Mouse (Mus musculus): ENCODE measurements around the gene Aoah. TPM values are rescaled to one million over a fixed set of nuclear protein-coding genes. Genes with fewer than 3 reads are reported as not detected.

Aoah gene
- polyA plus RNA-seq, 2 experiments, result 1.3 to 1.6 TPM

GRCm38 (mm10) chr13:21035011-21035410, 241.1 kb downstream of the Aoah start:
- H3K4me3 ChIP-seq (ENCODE audit: insufficient read depth in 1 of 2, low read depth in 2 of 2, low read length in 2 of 2), result no peak overlapping the region
- no peak for DNase-seq (ENCODE audit: low read depth in 3 of 3, low spot score in 3 of 3)
- H3K27me3 ChIP-seq (ENCODE audit: control insufficient read depth, insufficient read depth, low read length), result no peaks in the 10 kb centered on the region
- H3K27ac ChIP-seq, result no peak overlapping the region
- TF ChIP-seq CTCF (IDR thresholded peaks at IDR 0.05; ENCODE audit: low read depth) (no peak), EP300 (IDR thresholded peaks at IDR 0.05; ENCODE audit: low read depth) (no peak)
- H3K4me2 ChIP-seq (ENCODE audit: low read depth), result no peak overlapping the region
- ATAC-seq (ENCODE audit: insufficient read depth), result no peak
- H3K9me3 ChIP-seq (ENCODE audit: control insufficient read depth, low read length), result no peaks in the 10 kb centered on the region
- no peaks in the 10 kb centered on the region for H3K4me1 ChIP-seq (replicated peaks; ENCODE audit: control insufficient read depth in 2 of 2, insufficient read depth in 2 of 2, low read length in 1 of 2)
- no peak overlapping the region for H3K9ac ChIP-seq (replicated peaks)
- no peaks in the 10 kb centered on the region for H3K36me3 ChIP-seq (replicated peaks; ENCODE audit: control insufficient read depth, insufficient read depth, low read depth)
- 56% methylated on average over 3 of the region's 3 CpGs for WGBS (ENCODE audit: insufficient replicate concordance)

- no peak overlapping the region for H3K27ac ChIP-seq
- no peak overlapping the region for H3K4me3 ChIP-seq (ENCODE audit: insufficient read depth in 1 of 2, low read depth in 2 of 2, low read length in 2 of 2)
- no peaks in the 10 kb centered on the region for H3K27me3 ChIP-seq (ENCODE audit: control insufficient read depth, insufficient read depth, low read length)
- no peak overlapping the region for H3K4me2 ChIP-seq (ENCODE audit: low read depth)
- H3K9ac ChIP-seq (replicated peaks), result no peak overlapping the region
- no peak for DNase-seq (ENCODE audit: low read depth in 3 of 3, low spot score in 3 of 3)
- H3K36me3 ChIP-seq (replicated peaks; ENCODE audit: control insufficient read depth, insufficient read depth, low read depth), result no peaks in the 10 kb centered on the region
- no peak for ATAC-seq (ENCODE audit: insufficient read depth)
- H3K4me1 ChIP-seq (replicated peaks; ENCODE audit: control insufficient read depth in 2 of 2, insufficient read depth in 2 of 2, low read length in 1 of 2), result no peaks in the 10 kb centered on the region
- no peaks in the 10 kb centered on the region for H3K9me3 ChIP-seq (ENCODE audit: control insufficient read depth, low read length)
- TF ChIP-seq EP300 (IDR thresholded peaks at IDR 0.05; ENCODE audit: low read depth) (no peak), CTCF (IDR thresholded peaks at IDR 0.05; ENCODE audit: low read depth) (no peak)
Measured at GRCm38 (mm10) chr13:21035981-21036380, 242.1 kb downstream of the Aoah start.

- no peak for DNase-seq (ENCODE audit: low read depth in 3 of 3, low spot score in 3 of 3)
- ATAC-seq (ENCODE audit: insufficient read depth), result no peak
- H3K36me3 ChIP-seq (replicated peaks; ENCODE audit: control insufficient read depth, insufficient read depth, low read depth), result no peaks in the 10 kb centered on the region
- no peak overlapping the region for H3K4me2 ChIP-seq (ENCODE audit: low read depth)
- 62% methylated on average over 2 of the region's 2 CpGs for WGBS (ENCODE audit: insufficient replicate concordance)
- no peak overlapping the region for H3K27ac ChIP-seq
- no peak for TF ChIP-seq EP300 (IDR thresholded peaks at IDR 0.05; ENCODE audit: low read depth)
- TF ChIP-seq CTCF (IDR thresholded peaks at IDR 0.05; ENCODE audit: low read depth), result no peak
- no peaks in the 10 kb centered on the region for H3K27me3 ChIP-seq (ENCODE audit: control insufficient read depth, insufficient read depth, low read length)
- no peaks in the 10 kb centered on the region for H3K9me3 ChIP-seq (ENCODE audit: control insufficient read depth, low read length)
- no peaks in the 10 kb centered on the region for H3K4me1 ChIP-seq (replicated peaks; ENCODE audit: control insufficient read depth in 2 of 2, insufficient read depth in 2 of 2, low read length in 1 of 2)
- H3K4me3 ChIP-seq (ENCODE audit: insufficient read depth in 1 of 2, low read depth in 2 of 2, low read length in 2 of 2), result no peak overlapping the region
- no peak overlapping the region for H3K9ac ChIP-seq (replicated peaks)
Measured at GRCm38 (mm10) chr13:21040589-21041199, 246.8 kb downstream of the Aoah start.

GRCm38 (mm10) chr13:21050118-21050517, 256.2 kb downstream of the Aoah start:
- TF ChIP-seq CTCF (IDR thresholded peaks at IDR 0.05; ENCODE audit: low read depth) (no peak), EP300 (IDR thresholded peaks at IDR 0.05; ENCODE audit: low read depth) (no peak)
- Histone ChIP-seq H3K9ac (replicated peaks) (no peak overlapping the region), H3K4me1 (replicated peaks; ENCODE audit: control insufficient read depth in 2 of 2, insufficient read depth in 2 of 2, low read length in 1 of 2) (no peaks in the 10 kb centered on the region), H3K4me2 (ENCODE audit: low read depth) (no peak overlapping the region), H3K27me3 (ENCODE audit: control insufficient read depth, insufficient read depth, low read length) (no peaks in the 10 kb centered on the region), H3K9me3 (ENCODE audit: control insufficient read depth, low read length) (no peaks in the 10 kb centered on the region), H3K27ac (no peak overlapping the region), H3K4me3 (ENCODE audit: insufficient read depth in 1 of 2, low read depth in 2 of 2, low read length in 2 of 2) (no peak overlapping the region), H3K36me3 (replicated peaks; ENCODE audit: control insufficient read depth, insufficient read depth, low read depth) (no peaks in the 10 kb centered on the region)
- ATAC-seq (ENCODE audit: insufficient read depth), result no peak
- no peak for DNase-seq (ENCODE audit: low read depth in 3 of 3, low spot score in 3 of 3)
- WGBS (ENCODE audit: insufficient replicate concordance), result 37% methylated on average over 1 of the region's 1 CpGs

GRCm38 (mm10) chr13:21066021-21066420, 272.1 kb downstream of the Aoah start:
- Histone ChIP-seq H3K27me3 (ENCODE audit: control insufficient read depth, insufficient read depth, low read length) (no peaks in the 10 kb centered on the region), H3K36me3 (replicated peaks; ENCODE audit: control insufficient read depth, insufficient read depth, low read depth) (no peaks in the 10 kb centered on the region), H3K4me3 (ENCODE audit: insufficient read depth in 1 of 2, low read depth in 2 of 2, low read length in 2 of 2) (no peak overlapping the region), H3K9me3 (ENCODE audit: control insufficient read depth, low read length) (no peaks in the 10 kb centered on the region), H3K4me2 (ENCODE audit: low read depth) (no peak overlapping the region), H3K9ac (replicated peaks) (no peak overlapping the region), H3K4me1 (replicated peaks; ENCODE audit: control insufficient read depth in 2 of 2, insufficient read depth in 2 of 2, low read length in 1 of 2) (no peaks in the 10 kb centered on the region), H3K27ac (no peak overlapping the region)
- no peak for TF ChIP-seq EP300 (IDR thresholded peaks at IDR 0.05; ENCODE audit: low read depth)
- no peak for TF ChIP-seq CTCF (IDR thresholded peaks at IDR 0.05; ENCODE audit: low read depth)
- DNase-seq (ENCODE audit: low read depth in 3 of 3, low spot score in 3 of 3) (no peak), ATAC-seq (ENCODE audit: insufficient read depth) (no peak)
- 47% methylated on average over 2 of the region's 2 CpGs for whole genome bisulfite sequencing (ENCODE audit: insufficient replicate concordance)
